Mouse (Mus musculus) erythroblast, embryonic 14.5 days (primary cell): ENCODE data around the gene Son. TPM values are rescaled to one million over a fixed set of nuclear protein-coding genes. Genes with fewer than 3 reads are reported as not detected.
A peak's percentile ranks its signal among the peaks of the same experiment; 100 is the strongest.

Experiments used
- H3K27me3 ChIP-seq: 2 replicates; pipeline ENCODE4 v1.6.1; 2012; ENCODE audit warnings: inconsistent platforms; ENCODE audit not compliant: control insufficient read depth
- H3K36me3 ChIP-seq: 2 replicates; pipeline ENCODE4 v1.6.1; 2012; ENCODE audit warnings: mild to moderate bottlenecking, inconsistent platforms; ENCODE audit not compliant: control insufficient read depth
- H3K4me1 ChIP-seq: 2 replicates; pipeline ENCODE4 v1.6.1; 2012; ENCODE audit warnings: inconsistent platforms; ENCODE audit not compliant: control insufficient read depth
- H3K4me3 ChIP-seq: replicated peaks from 2 replicates; pipeline ENCODE3; 2012; ENCODE audit warnings: moderate library complexity, mild to moderate bottlenecking, inconsistent platforms
- H3K9me3 ChIP-seq: 2 replicates; pipeline ENCODE4 v1.6.1; 2012; ENCODE audit warnings: low read length, inconsistent platforms, mixed read lengths; ENCODE audit not compliant: control insufficient read depth
- GATA1 ChIP-seq: IDR thresholded peaks from 2 replicates; pipeline ENCODE4 v1.6.1; 2012; ENCODE audit warnings: low read length, inconsistent platforms, mixed read lengths
- TAL1 ChIP-seq: IDR thresholded peaks from 3 replicates; pipeline ENCODE4 v1.6.1; 2012; ENCODE audit warnings: low read length, inconsistent platforms, mixed read lengths
- polyA plus RNA-seq: library from polyadenylated mRNA; stranded (reverse); fragments of >175 nt; gene quantifications from 2 replicates; pipeline ENCODE4 v1.2.3, GENCODE M21; 2012

Gene Son
- polyA plus RNA-seq, 1 experiment, result 3.8 TPM

GRCm38 (mm10) chr16:91710241-91710640 is 62.9 kb downstream of the Son start:
- TF ChIP-seq GATA1 (no peak), TAL1 (no peak)
- Histone ChIP-seq H3K4me1 (peaks cover 7% of the 10 kb centered on the region), H3K36me3 (peaks cover 86% of the 10 kb centered on the region), H3K27me3 (no peaks in the 10 kb centered on the region), H3K4me3 (no peak overlapping the region), H3K9me3 (no peaks in the 10 kb centered on the region)

- H3K4me3 ChIP-seq, result peak overlapping the region; percentile 49
Measured at GRCm38 (mm10) chr16:91716927-91717349, 69.6 kb downstream of the Son start.

GRCm38 (mm10) chr16:91717399-91717798 is 70.1 kb downstream of the Son start:
- Histone ChIP-seq H3K27me3 (no peaks in the 10 kb centered on the region), H3K4me1 (peaks cover 56% of the 10 kb centered on the region), H3K9me3 (peaks cover 8% of the 10 kb centered on the region), H3K36me3 (peaks cover 85% of the 10 kb centered on the region), H3K4me3 (peak overlapping the region; percentile 49)
- TF ChIP-seq TAL1 (no peak), GATA1 (no peak)

More at GRCm38 (mm10) chr16:91716927-91717349, 69.6 kb downstream of the Son start:
- TF ChIP-seq TAL1, result peak; percentile 97
- TF ChIP-seq GATA1, result peak; percentile 93
- H3K4me1 ChIP-seq, result peaks cover 55% of the 10 kb centered on the region
- peaks cover 8% of the 10 kb centered on the region for H3K9me3 ChIP-seq
- no peaks in the 10 kb centered on the region for H3K27me3 ChIP-seq
- H3K36me3 ChIP-seq, result peaks cover 87% of the 10 kb centered on the region

- H3K4me1 ChIP-seq, result peaks cover 59% of the 10 kb centered on the region
- H3K36me3 ChIP-seq, result peaks cover 63% of the 10 kb centered on the region
- H3K4me3 ChIP-seq, result no peak overlapping the region
- H3K9me3 ChIP-seq, result peaks cover 2% of the 10 kb centered on the region; the same call in 1 of the 2 replicates
- no peak for TF ChIP-seq TAL1
- peaks cover 3% of the 10 kb centered on the region for H3K27me3 ChIP-seq
Measured at GRCm38 (mm10) chr16:91724247-91724646, 76.9 kb downstream of the Son start.

GRCm38 (mm10) chr16:91727433-91727832 is 80.1 kb downstream of the Son start:
- Histone ChIP-seq H3K36me3 (peaks cover 37% of the 10 kb centered on the region), H3K4me1 (peaks cover 55% of the 10 kb centered on the region), H3K27me3 (peaks cover 35% of the 10 kb centered on the region), H3K9me3 (peaks cover 3% of the 10 kb centered on the region; the same call in 1 of the 2 replicates), H3K4me3 (peak overlapping the region; percentile 70)
- TF ChIP-seq TAL1, result no peak
- TF ChIP-seq GATA1, result no peak

GRCm38 (mm10) chr16:91728123-91729065 is 81.1 kb downstream of the Son start, which contains the start of gene Cryzl1:
TSS of gene Cryzl1 (minus strand) at chr16:91728975.
- Histone ChIP-seq H3K4me1 (peaks cover 54% of the 10 kb centered on the region), H3K9me3 (peaks cover 3% of the 10 kb centered on the region; the same call in 1 of the 2 replicates)
- TF ChIP-seq TAL1, result no peak
- no peak for TF ChIP-seq GATA1

More at GRCm38 (mm10) chr16:91728123-91729065, 81.1 kb downstream of the Son start, which contains the start of gene Cryzl1:
- Histone ChIP-seq H3K36me3 (peaks cover 33% of the 10 kb centered on the region), H3K27me3 (peaks cover 44% of the 10 kb centered on the region), H3K4me3 (peak within 1 kb of the TSS; percentile 70)

Other genes with a start within 250 kb of the Son start
- 0.73 and 0.96 TPM in 2 replicates for gene Il10rb, start 241.3 kb upstream of the Son start, polyA plus RNA-seq
- gene Ifnar1, start 162.3 kb upstream of the Son start, polyA plus RNA-seq, result 0.82 and 1.0 TPM in 2 replicates
- 0.28 and 0.29 TPM in 2 replicates for gene Ifngr2, start 100.4 kb upstream of the Son start, polyA plus RNA-seq
- 0.02 TPM in 1 of 2 replicates, not detected in the other for gene Tmem50b, start 49.7 kb upstream of the Son start, polyA plus RNA-seq
- 0.19 and 0.23 TPM in 2 replicates for gene Dnajc28, start 28.5 kb upstream of the Son start, polyA plus RNA-seq
- gene Gart, start 554 bp upstream of the Son start, polyA plus RNA-seq, result 25.0 and 27.4 TPM in 2 replicates
- gene Donson, start 41.3 kb downstream of the Son start, polyA plus RNA-seq, result 6.7 and 6.9 TPM in 2 replicates
- 0.28 and 0.30 TPM in 2 replicates for gene Cryzl1, start 81.5 kb downstream of the Son start, polyA plus RNA-seq
- gene Itsn1, start 81.8 kb downstream of the Son start, polyA plus RNA-seq, result 31.5 and 32.6 TPM in 2 replicates